Mouse (Mus musculus) spleen, postnatal 10 days (tissue): Measurements from ENCODE around the gene Mast1.

ENCODE experiments used
- DNase-seq, 2 experiments: peaks; one replicate each; pipeline ENCODE4 v3.0.0; 2021 to 2022; ENCODE audit warnings: low spot score in 2 of 2

Mast1 gene

DNA sequence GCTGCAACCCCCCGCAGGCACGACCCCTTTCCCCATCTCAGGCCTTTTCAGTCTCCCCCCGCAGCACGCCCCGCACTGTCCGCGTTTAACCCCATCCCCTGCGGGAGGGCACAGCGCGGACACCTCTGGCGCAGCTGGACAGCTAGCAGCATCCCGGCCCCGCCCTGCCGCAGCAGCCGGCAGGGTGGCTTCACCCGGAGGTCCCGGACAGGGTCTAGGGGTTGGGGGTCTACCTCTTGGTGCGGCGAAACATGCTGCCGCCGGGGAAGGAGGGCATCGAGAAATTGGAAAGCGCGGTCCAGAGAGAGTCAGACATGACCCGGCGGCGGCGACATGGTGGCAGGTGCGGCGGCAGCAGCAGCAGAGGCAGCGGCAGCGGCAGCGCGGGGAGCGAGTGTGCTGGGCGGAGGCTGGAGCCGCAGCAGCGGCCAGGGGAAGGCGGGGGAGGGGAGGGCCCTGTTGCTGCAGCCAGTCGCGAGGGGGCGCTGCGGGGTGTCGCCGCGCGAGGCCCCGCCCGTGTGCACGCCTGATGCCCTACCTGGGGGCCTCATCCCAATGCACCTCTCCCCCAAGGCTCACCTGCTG lies at the start of gene Mast1:
TSS of gene Mast1 (minus strand) at position 398 of the 585 bp plus-strand sequence.
- peak; percentile 48 to 80 for DNase-seq

DNA sequence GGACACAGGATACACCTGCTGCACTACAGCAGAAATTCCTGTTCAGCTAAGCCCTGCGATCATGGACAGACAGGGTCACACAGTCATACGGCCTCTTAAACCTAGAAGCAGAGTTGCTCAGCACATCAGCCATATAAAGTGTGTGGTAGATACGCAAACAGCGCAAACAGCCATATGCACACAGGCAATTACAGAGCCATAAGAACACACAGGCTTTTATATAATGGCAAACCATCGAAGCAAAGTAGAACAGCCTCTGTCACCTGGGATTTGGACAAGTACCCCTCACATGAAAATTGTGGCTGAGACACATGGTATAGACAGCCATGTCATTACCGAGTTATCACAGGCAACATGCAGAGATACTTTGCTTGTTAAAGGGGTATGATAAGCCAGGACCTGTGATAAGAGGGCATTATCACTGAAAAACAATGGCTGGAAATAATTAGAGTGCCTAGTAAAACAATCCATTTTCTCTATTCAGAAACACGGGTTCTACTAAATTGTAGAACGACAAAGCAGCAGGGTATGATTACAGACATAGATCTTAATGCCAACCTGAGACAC lies 49.3 kb upstream of the Mast1 start:
- no peak for DNase-seq

DNA sequence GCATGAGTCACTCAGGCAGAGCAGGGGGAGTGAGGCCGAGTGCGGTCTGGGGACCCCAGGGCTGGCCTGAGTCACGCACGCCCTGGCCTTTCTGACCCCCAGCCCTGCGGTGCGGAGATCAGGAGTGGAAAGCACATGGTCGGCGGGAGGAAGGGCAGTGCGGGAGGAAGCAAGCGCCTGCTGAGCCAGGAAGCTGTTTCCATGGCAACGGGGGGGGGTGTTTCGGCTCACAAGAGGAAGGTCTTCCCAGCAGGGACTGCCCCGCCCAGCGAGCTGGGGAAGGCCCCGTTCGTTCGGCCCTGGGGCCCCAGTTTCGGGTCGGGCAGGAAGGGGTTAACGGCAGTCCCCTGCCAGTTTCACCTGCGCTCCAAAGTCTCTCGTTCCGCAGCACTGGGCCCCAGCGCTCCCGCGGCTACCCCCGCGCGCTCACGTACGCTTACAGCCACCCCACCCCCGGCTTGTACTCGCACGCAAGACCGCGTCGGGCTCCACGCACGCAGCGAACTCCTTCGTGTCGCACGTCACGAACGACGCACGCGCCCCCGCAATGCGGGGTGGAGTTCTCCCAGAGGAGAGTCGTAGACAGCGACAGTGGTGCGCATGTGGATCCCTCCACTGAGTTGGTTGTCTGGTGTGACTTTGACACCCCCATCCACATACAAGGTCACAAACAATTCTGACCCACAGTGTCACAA lies 48.7 kb upstream of the Mast1 start:
- peak; percentile 85 to 92 for DNase-seq

DNA sequence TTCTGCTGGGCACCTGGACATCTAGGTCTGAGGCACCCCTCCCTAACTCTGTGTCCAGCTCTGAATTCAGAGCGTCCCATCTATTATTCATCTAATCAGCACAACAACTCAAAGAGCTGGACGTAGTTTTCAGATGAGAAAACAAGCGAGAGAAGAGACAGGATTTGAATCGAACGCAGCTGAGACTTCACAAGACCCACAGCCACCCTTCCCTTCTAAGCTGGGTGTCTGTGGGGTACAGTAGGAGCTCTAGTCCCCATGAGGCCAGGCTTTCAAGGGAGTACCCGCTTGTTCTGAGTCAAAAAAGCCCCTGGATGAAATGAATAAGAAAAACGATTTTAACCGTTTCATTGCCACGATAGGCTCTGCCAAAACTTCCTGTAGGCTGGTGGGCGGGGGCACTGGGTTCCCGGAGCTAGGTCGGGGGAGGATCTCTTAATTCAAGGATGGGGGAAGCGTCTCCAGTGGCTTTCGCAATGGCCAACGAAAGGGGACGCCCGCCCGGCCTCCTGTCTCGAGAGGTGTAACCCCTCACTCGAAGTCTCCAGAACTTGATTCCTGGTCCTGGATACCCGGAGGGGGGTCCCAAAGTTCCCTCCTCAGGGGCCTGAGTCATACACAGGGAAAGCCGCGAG lies 48.0 kb upstream of the Mast1 start:
- peak; percentile 24 to 49 for DNase-seq

DNA sequence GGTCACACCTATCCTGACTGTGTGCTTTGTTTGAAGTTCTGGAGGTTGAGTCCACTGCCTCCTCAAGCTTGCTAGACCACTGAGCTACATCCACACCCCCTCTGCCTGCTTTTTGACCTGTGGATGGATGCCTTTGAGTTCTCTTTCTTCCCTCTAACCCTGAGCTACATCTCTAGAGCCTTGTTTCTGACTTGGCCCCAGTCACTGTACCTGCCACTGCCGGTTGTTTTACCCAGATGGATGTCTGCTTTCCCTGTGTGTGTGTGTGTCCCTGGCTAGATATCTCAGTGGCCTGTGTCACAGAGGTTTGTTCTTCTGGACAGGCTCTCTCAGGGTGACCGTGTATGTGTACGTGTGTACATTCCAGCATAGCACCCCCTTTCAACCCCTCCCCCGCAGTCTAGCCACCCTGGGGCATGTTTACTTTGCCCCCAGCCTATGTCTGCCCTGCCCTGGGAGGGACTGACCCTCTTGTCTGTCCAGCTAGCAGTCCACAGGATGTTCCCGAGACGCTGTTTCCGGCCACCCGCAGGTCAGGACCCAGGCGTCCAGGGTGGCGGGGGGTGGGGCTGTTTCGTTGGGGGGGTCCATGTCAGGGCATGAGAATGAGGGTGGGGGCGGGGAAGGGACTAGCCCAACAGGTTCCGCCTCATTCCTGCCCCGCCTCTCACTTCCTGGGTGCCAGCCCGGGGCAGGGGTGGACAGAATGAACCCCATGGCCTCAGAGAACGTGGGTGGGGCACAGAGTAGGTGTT lies 47.3 kb upstream of the Mast1 start:
- DNase-seq: peak in 1 of 2 experiments; percentile 34

DNA sequence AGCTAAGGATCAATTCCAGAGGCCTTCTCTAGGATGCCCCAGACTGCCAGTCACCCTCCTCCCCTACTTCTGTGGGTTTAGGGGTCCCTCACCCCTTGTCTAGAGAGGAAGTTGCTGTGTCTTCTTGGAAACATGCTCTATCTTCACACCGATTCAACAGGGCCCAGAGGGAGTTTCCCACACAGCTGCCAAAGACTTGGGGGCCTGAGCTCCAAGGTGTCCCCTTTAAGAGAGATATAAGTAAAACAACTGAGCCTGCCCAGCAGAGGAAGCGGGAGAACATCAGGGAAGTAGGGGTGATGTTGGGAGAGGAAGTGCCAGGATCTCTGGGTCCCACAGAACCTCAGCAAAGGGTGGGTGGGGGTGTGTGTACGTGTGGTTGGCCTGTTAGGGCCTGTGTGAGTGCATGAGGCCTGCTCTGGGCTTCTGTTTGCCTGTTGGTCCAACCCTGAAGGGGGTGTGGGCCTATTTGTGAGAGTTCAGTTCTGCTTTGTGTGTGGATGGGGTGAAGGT lies 45.4 kb upstream of the Mast1 start:
- peak in 1 of 2 experiments; percentile 54 for DNase-seq

DNA sequence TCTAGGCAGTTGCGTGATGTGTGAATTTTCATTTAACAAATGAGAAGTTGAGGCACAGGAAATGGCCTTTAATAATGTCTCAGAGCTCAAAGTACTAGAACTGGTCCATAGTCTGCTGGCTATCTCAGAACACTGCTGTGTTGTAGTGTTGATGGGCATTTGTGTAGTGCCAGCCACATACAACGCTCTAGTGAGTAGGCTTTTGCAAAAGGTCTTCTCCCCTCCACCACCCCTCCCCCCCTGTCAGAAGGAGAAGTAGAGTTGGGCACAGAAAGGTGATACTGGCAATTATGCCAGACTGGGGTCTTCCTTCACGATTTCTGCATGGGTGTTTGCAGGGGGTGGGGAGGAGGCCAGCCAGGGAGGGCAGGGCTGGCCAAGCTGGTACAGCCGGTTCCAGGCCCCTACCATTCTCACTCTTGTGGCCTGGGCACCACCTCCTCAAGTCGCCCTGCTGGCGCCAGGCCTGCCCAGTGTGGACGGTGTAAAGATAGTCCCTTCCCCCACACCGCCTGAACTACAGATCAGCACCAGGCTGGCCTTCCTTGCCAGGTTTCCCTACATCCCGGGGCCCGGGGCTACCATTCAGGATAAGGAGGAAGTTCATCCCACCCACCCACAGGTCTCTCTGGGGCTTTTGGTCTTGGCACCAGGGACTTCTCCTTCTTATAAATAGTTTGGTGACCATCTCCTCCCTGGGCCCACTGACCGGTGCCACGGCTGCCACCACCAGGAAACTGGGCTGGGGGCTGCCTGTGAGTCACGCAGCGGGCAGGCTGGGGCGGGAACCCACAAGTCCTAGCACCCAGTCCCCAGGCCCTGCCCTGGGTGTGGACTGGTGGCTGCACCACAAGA lies 44.7 kb upstream of the Mast1 start:
- DNase-seq: peak in 1 of 2 experiments; percentile 32

DNA sequence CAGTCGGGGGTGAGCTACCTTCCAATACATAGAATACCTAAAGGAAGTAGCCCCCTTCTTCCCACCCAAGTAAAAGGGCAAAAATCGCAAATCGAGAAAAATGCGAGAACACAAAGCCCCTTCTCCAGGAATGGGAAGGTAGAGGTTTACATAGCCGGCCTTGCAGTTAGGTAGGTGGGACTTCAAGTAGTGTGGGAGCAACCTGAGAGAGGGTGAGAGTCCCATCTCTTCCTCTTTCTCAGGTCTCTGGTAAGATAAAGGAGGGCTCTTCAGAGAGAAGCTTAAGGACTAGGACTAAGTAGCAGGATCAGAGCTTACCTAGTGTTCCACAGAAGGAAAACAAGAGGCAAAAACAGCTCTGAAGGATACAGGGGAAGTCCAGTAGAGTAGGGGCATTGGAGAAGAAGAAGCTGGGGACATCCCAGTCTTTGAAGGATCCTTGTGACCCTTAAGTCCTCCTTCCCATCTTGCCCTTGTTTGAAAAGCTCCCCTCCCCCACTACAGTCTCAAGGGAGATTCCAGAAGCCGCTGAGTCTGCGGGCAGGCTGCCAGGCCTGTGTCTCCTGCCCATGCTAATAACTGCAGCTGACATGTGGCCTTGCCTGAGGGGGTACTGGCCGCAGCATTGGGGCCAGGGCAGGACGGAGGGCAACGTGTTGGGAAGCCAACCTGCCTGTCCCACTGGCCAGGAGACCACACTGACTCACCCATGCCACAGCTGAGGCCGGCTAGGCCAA lies 43.6 kb upstream of the Mast1 start:
- DNase-seq: peak; percentile 41 to 72

DNA sequence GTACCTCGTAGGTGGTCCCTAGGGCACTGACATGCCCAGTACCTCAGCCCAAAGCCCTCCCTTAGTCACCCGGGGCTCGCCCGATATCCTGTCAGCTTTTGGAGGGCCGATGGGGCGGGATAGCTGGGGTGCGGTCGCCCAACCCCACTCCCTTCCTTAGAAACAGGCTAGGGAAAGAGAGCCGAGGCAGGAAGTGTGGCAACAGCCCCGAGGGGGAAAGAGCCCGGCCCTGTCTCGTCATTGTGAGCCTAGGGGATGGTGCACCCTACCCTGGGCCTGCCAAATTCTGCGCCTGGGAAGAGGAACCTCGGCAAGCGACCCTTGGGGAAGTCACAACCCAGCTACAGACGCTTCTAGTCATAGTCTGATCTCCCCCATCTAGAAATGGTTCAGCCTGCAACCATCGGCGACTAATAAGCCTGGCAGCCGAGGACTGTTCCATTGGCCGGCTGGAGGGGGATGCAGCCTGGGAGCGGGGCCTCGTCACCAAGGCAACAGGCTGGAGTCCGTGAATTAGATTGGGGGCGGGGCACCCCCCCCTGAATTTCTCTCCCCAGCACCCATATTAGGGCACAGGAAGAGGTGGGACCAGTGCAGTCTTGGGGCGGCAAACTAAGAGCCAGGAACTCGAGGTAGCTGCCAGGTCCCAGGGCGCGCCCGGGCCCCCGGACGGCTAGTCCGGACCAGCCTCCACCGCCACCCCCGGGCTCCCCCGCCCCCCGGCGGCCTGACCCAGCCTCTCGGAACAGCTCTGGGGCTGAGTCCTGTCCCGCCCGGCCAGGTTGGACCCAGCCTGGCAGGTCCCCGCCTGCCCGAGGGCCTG lies 42.7 kb upstream of the Mast1 start:
- peak; percentile 88 to 92 for DNase-seq

DNA sequence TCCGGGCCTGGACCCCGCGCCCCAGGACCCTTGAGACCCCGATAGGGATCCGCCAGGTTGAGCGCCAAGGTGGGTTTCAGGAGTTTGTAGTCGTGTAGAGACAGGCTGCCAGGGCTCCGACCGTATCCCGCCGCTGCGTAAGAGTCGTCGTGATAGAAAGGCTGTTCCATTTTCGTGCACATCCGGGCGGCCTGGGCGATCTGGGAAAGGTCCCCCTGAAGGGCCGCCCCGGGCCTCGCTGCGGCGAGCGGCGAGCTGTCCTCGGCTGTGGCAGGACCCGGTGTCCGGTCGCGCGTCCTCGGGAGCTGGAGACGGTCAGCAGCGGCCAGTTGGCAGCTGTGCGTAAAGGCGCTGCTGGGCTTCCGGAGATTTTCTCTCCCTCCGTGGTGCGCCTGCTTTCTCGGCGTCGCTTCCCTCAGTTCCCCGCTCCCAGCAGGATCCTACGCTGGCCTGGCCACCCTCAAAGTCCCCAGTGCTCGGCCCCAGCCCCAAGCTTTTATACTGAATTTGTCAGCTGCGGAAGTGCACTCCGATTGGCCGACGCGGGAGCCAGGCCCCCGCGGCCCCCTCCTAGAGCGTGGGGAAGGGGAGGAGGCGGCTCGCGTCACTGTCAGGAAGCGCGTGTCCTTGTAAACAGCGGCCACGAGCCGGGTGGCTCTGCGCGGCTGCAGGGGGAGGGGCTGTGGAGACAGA lies 41.2 kb upstream of the Mast1 start, which contains the start of gene Junb:
TSS of gene Junb (minus strand) at position 471 of the 693 bp plus-strand sequence.
- DNase-seq: peak; percentile 82 to 90

DNA sequence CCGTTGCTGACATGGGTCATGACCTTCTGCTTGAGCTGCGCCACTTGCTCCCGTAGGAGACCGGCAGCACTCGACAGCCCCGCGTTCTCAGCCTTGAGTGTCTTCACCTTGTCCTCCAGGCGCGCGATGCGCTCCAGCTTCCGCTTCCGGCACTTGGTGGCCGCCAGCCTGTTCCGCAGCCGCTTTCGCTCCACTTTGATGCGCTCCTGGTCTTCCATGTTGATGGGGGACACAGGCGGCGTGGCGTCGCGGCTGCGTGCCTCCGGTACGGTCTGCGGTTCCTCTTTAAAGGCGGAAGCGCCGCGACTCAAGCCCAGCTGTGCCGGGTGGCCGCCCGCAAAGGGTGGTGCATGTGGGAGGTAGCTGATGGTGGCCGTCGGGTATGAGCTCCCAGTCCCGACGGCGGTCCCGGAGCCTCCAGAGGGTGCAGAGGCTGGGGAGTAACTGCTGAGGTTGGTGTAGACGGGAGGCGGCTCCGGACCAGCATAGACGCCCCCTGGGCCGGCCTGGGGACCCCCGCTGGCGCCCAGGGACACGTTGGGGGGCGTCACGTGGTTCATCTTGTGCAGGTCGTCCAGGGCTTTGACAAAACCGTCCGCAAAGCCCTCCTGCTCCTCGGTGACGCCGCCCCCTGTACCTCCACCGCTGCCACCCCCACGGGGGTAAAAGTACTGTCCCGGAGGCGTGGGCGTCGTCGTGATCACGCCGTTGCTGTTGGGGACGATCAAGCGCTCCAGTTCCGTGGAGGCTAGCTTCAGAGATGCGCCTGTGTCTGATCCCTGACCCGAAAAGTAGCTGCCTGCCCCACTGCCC lies 40.5 kb upstream of the Mast1 start:
- peak; percentile 82 to 84 for DNase-seq

DNA sequence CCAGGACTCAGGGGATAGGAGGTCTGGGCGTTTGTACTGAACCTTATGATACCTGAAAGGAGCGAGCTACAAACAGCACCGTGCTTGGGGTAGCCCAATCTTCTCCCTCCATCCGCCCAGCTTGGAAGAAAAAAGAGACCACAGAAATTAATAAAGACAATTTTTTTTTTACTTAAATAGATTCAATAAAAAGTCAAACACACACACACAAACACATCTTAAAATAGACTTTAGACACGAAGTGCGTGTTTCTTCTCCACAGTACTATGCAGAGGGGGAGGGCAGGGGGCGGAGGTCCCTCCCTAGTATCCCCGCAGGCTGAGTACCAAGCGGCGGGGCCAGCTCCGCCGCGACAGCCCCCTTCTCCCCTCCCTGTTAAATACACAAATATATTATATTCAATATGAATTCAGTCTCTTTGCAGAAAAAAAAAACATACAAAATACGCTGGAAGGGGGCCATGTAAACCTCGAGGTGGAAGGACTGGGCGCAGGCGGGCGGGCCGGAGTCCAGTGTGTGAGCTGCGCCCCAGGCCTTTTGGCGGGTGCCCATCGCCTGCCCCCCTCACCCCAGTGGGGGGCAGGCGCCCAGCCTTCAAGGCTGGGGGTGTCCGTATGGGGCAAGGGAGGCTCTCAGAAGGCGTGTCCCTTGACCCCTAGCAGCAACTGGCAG lies 39.7 kb upstream of the Mast1 start:
- no peak for DNase-seq

DNA sequence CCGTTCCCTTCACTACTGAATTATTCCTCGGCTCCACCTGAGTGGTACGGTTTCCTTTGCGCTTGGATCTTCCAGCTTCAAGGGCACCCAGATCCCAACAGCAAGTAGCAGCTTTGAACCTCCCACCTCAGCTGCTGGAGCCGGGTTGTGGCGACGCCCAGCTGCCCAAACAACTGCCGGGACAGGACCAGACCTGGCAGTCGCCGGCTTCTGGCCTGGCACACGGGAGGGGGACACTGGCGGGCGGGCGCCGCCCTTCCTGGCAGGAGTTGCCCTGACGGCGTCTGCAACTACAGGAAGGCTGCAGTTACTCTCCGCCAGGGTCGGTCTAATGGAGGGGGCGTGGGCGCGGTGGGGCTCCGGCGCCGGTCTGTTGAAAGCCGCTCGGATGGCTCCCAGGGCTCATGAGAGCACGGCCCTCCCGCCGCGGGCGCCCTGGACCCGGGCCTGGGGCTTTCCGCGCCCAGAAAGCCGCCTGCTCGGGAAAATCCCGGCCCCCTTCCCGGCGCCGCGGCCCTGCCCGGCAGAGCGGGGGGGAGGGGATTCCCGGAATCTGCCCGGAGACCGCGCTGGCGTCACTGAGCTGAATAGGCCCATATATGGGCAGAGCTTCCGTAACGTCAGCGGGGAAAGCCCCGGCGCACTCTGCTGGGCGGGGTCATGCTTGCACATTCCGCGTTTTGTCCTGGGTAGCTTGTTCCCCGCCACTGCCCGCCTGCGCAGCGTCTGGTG lies 39.0 kb upstream of the Mast1 start:
- peak; percentile 94 for DNase-seq

DNA sequence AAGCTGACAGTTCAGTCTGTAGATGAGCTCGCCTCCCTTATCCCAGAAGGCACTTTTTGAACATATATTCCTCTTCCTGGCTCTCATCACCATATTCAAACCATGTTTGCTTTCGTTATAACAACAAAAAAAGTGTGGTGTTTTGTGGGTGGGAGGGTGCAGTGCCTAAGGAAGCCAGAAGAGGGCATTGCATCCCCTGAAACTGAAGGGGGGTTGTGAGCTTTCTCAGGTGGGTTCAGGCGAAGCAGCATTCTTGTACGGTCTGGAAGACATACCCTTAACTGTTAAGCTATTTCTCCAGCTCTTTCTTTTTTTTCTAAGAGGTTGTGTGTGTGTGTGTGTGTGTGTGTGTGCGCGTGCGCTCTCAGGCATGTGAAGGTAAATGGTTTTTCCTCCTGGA lies 38.3 kb upstream of the Mast1 start:
- peak; percentile 77 to 85 for DNase-seq

DNA sequence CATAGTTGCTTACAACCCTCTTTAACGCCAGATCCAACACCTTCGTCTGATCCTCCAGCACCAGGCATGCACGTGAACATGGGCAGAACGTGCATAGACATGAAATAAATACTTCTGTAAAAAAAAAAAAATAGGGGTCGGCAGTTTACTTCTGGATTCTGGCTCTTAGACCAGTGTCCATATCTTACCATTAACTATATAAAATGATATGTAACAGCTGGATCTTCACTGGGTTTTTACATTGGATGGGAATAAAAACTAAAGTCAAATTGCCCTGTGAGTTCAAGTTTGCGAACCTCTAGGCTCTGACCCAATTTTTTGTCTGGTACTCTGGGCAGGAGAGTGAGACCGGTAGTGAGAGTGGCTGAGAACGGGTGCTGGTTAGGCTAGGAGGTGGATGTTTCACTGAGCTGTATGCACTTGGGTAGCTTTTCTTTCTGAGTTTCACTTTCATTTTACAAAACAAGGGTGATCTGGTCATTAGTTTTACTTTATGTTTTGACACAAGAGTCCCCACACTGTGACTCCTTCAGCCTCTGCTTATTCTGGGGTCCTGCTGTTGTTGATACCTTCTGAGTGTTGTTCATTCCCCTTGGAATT lies 37.5 kb upstream of the Mast1 start:
- DNase-seq: peak; percentile 28 to 38
